Mouse (Mus musculus): Measurements from ENCODE around the gene Fdxr. TPM values are rescaled to one million over a fixed set of nuclear protein-coding genes. Genes with fewer than 3 reads are reported as not detected.

The Fdxr gene
- total RNA-seq, 2 experiments from 2014 or later = 2.9 to 4.4 TPM

- Histone ChIP-seq H3K4me3 (no peak overlapping the region), H3K27ac (no peak overlapping the region)
- intact Hi-C loops (cut with DNase I) = loop anchor here (10.0 kb wide), 1 partner anchor 189 kb away; no protein-coding TSS in a partner anchor
- no peak for DNase-seq
- TF ChIP-seq CTCF (IDR thresholded peaks at IDR 0.05) = no peak
These were observed 2.7 kb downstream of the Fdxr start for GRCm38 (mm10) chr11:115274178-115274577.

- H3K27ac ChIP-seq = no peak overlapping the region
- TF ChIP-seq CTCF (IDR thresholded peaks at IDR 0.05) = no peak
- H3K4me3 ChIP-seq = no peak overlapping the region
- DNase-seq = no peak
- intact Hi-C loops (cut with DNase I) = loop anchor here (10.0 kb wide), 1 partner anchor 189 kb away; no protein-coding TSS in a partner anchor
These were observed 3.1 kb downstream of the Fdxr start for GRCm38 (mm10) chr11:115273735-115274134.

- no peak overlapping the region for H3K4me3 ChIP-seq
- TF ChIP-seq CTCF (IDR thresholded peaks at IDR 0.05) = no peak
- H3K27ac ChIP-seq = no peak overlapping the region
- DNase-seq = no peak
- intact Hi-C loops (cut with DNase I) = loop anchor here (10.0 kb wide), 1 partner anchor 188 kb away; no protein-coding TSS in a partner anchor
These were observed 3.9 kb downstream of the Fdxr start for GRCm38 (mm10) chr11:115272894-115273498.

GRCm38 (mm10) chr11:115271481-115271880, 5.4 kb downstream of the Fdxr start:
- DNase-seq = no peak
- TF ChIP-seq CTCF (IDR thresholded peaks at IDR 0.05) = no peak
- intact Hi-C loops (cut with DNase I) = loop anchor here (2.0 to 10.0 kb wide), 2 partner anchors 111 to 187 kb away; no protein-coding TSS in a partner anchor
- no peak overlapping the region for H3K27ac ChIP-seq
- H3K4me3 ChIP-seq = no peak overlapping the region

- Histone ChIP-seq H3K4me3 (no peak overlapping the region), H3K27ac (no peak overlapping the region)
- TF ChIP-seq CTCF (IDR thresholded peaks at IDR 0.05) = no peak
- intact Hi-C loops (cut with DNase I) = loop anchor here (2.0 to 10.0 kb wide), 2 partner anchors 110 to 186 kb away; no protein-coding TSS in a partner anchor
- no peak for DNase-seq
These were observed 5.8 kb downstream of the Fdxr start for GRCm38 (mm10) chr11:115271052-115271451.

GRCm38 (mm10) chr11:115270148-115270861, 6.5 kb downstream of the Fdxr start:
- intact Hi-C loops (cut with DNase I) = loop anchor here (1.0 to 10.0 kb wide), 3 partner anchors 68 to 186 kb away; no protein-coding TSS in a partner anchor
- Histone ChIP-seq H3K4me3 (no peak overlapping the region), H3K27ac (no peak overlapping the region)
- peak; percentile 82 for DNase-seq
- peak; percentile 98 for TF ChIP-seq CTCF (IDR thresholded peaks at IDR 0.05)

GRCm38 (mm10) chr11:115269330-115270066, 7.4 kb downstream of the Fdxr start:
- Histone ChIP-seq H3K27ac (no peak overlapping the region), H3K4me3 (no peak overlapping the region)
- intact Hi-C loops (cut with DNase I) = loop anchor here (1.0 to 10.0 kb wide), 3 partner anchors 67 to 185 kb away; no protein-coding TSS in a partner anchor
- DNase-seq = no peak
- no peak for TF ChIP-seq CTCF (IDR thresholded peaks at IDR 0.05)

- no peak overlapping the region for H3K4me3 ChIP-seq
- intact Hi-C loops (cut with DNase I) = no loop called here
- DNase-seq = no peak
- no peak for TF ChIP-seq CTCF (IDR thresholded peaks at IDR 0.05)
- H3K27ac ChIP-seq = no peak overlapping the region
These were observed 8.9 kb downstream of the Fdxr start for GRCm38 (mm10) chr11:115267958-115268357.

GRCm38 (mm10) chr11:115267061-115267883, 9.6 kb downstream of the Fdxr start, which contains the start of gene Grin2c:
Gene Grin2c (minus strand): TSS chr11:115267243.
- no peak for DNase-seq
- Histone ChIP-seq H3K4me3 (peak within 1 kb of the TSS; percentile 63), H3K27ac (no peak within 1 kb of the TSS)
- intact Hi-C loops (cut with DNase I) = no loop called here
- no peak for TF ChIP-seq CTCF (IDR thresholded peaks at IDR 0.05)

GRCm38 (mm10) chr11:115266400-115266778, 10.5 kb downstream of the Fdxr start:
- Histone ChIP-seq H3K27ac (no peak overlapping the region), H3K4me3 (peak overlapping the region; percentile 63)
- TF ChIP-seq CTCF (IDR thresholded peaks at IDR 0.05) = no peak
- no peak for DNase-seq
- intact Hi-C loops (cut with DNase I) = no loop called here

- TF ChIP-seq CTCF (IDR thresholded peaks at IDR 0.05) = no peak
- no peak for DNase-seq
- intact Hi-C loops (cut with DNase I) = no loop called here
- H3K27ac ChIP-seq = no peak overlapping the region
- peak overlapping the region; percentile 6; the same call in 1 of the 2 replicates for H3K4me3 ChIP-seq
These were observed 11.0 kb downstream of the Fdxr start for GRCm38 (mm10) chr11:115265771-115266399.

All from gastrocnemius, adult 2 months (tissue).